Mouse (Mus musculus) ovary, postnatal 10 days (tissue): ENCODE data around the gene Smg6.
"Not testable (repeated sequence)": the region's sequence is repeated elsewhere in the genome, so short reads cannot be mapped to it uniquely, and the experiment has no call there.

Experiments
- DNase-seq: peaks from one replicate; pipeline ENCODE4 v3.0.0; 2022; ENCODE audit warnings: low spot score

The Smg6 gene

DNA sequence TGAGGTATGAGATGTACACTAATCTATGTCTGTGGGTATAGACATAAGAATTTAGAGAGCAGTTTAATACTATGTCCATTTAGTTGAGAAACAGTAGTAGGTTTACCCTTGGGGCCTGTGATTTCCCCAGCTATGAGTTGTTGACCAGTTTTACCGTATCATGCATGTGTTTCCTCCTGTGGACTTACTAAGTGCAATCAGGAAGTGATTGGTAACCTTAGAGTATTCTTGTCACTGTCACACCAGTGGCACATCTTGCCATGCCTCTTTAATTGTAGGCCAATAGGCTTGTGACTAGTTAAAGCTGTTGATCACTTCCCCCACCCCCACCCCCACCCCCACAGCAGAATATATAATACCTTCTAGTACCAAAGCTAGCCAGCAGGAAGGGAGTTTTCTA lies 70.9 kb downstream of the Smg6 start:
- no peak for DNase-seq

DNA sequence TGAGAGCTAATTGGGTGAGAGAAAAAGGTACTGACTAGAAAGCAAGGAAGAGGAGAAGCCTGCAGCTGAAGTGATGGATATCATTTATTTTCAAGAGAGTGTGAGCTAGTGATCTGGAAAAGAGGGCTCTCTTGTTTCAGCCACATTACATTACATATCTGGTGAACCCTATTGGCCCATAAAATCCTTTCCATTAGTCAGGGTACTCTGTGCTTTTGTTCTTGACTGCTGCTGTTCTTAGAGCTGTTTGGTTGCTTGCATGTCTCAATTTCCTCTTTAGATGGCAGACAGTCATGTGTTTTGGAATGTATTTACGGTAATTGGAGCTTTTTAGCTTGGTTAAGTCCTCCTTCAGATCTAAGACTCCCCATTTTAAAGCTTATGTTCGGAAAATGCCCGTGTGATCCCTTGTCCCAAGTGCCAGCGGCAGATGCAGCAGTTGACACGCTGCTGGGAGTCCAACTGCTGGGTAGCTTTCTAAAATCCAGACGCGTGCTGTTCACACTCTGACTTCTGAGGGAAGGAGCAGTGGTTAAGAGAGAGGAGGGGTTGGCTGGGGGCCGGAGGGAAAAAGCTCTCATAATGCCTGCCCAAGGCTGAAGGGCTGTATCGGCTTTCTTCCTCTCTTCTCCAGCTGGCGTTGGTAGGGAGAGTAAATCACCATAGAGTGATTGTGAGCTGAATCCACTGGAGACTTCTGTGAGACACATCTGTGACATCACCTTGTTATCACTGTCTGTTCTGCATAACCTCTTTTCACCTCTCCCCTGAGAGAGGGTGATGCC lies 75.4 kb downstream of the Smg6 start:
- DNase-seq, result no peak

DNA sequence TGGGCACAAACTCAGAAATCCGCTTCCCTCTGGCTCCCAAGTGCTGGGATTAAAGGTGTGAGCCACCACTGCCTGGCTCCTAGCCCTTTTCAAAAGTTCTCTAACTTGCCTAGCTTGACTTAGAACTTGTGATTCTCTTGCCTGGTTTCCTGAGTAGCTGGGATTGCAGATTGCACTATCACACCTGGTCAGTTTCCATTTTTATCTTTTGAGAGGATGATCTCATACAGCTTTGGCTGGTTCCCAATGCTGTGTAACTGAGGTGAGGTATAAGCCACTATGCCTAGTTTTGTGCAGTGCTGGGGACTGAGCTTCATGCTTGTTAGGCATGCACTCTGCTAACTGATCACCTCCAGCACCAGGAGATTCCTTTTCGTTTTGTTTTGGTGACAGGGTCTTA lies 82.6 kb downstream of the Smg6 start:
- no peak for DNase-seq

GRCm38 (mm10) chr11:75009537-75009936 lies 83.9 kb downstream of the Smg6 start:
- DNase-seq, result not testable (repeated sequence)

DNA sequence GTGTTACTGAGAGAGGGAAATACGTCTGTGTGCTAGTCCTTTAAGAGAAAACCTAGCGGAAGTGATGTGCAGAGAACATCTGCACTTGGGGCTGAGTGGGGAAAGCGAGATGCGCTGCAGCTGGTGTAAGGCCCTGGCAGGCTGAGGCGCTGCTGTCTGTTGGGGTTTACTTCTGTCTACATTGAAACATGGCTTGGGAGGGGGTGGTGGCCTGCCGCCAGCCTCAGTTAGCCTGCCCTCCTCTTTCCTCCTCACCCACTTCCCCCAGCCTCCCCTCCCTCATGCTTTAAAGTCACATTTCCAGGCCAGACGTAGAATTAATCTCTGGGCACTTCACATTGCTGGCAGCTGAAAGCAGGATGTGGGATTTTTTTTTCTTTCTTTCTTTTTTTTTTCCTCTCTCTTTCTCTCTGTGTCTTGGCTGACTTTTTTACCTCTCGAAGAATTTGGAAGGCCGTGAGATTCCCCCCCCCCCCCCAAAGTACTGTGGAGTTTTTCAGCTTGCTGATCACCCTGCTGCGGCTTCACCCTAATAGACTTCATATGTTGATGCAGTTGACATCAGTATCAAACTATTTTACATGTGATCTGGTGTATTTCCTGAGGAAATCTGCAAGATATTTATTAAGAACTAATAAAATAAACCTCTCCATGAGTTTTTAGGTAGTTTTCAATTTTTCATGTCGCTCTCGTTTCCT lies 87.5 kb downstream of the Smg6 start:
- peak; percentile 45 for DNase-seq

- DNase-seq, result no peak
These were observed 88.4 kb downstream of the Smg6 start for GRCm38 (mm10) chr11:75013764-75014695.

DNA sequence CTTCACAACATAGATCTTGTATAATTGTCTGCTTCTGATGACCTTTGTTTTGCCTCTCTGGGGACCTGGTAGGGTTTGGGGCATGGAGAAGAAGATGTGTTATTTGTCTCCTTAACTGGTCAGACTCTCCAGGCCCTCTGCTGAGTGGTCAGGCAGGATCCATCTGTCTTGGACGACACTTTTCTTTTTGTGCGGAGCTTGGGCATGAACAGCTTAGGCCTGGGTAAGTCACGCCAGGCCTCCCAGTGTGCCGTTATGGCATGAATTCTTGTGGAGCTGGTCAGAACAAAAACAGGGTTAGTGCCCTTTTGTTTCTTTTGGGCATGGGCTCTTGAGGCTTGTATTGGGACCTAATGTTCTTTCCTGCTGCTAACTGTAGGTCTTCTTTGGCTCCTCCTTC lies 89.2 kb downstream of the Smg6 start:
- DNase-seq, result no peak

DNA sequence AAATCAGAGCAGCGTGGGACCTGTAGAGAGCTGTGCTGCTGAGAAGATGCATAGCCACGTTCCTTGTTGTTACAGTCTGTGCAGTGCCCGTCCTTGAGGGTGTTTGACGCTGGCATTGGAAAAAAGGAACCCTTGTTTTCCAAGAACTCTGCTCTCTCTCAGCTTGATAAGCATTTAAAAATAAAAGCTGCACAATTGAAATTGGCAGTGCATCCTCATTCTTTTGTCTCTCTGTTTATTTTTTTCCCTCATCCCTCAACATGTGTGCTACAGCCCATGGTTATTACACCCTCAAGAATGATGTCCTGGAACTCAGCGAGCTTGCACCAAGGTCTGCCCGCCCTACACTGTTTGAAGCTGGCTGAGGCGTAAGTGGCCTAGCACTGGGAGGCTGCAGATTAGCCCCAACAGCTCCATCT lies 89.8 kb downstream of the Smg6 start:
- DNase-seq, result no peak

- no peak for DNase-seq
These were observed 90.8 kb downstream of the Smg6 start for GRCm38 (mm10) chr11:75016309-75016860.

DNA sequence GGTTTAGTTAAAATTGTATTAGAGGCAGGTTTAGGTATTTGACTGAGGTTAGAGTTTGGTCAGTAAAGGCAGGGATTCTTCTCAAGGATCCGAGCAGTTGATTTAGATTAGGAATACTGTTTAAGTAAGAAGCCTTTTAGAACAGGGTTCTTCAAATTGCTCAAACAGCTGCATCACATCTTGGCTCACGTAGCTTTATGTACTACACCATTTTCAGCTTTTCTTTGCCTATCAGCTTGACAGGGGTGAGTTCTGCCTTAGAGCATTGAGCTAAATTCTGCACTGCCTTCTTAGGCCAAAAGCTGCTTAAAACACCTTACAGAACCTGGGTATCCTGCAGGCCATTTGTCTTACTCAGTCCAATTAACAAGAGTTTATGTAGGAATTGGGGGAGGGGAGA lies 92.2 kb downstream of the Smg6 start:
- DNase-seq, result no peak

- DNase-seq, result no peak
These were observed 101.4 kb downstream of the Smg6 start for GRCm38 (mm10) chr11:75026977-75027376.

GRCm38 (mm10) chr11:75027616-75028015 lies 102.0 kb downstream of the Smg6 start:
- no peak for DNase-seq

GRCm38 (mm10) chr11:75031251-75031650 lies 105.6 kb downstream of the Smg6 start:
- no peak for DNase-seq

DNA sequence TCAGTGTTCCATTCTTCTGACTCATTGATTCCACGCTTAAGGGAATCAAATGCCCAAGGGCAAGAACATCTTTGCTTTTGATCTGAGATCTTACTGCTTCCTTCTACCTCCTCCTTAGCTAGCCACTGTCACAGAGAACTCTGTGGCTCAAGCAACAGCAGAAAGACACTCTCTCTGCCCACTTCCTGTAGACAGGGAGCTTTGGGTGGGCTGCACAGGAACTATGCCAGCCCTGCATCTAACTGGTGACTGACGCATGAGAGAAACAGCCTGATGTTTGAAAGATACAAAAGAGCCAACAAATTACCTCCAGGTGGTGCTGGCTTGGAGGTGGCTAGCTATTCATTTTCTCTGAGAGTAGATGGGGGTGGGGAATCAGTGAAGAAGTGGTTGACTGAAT lies 107.3 kb downstream of the Smg6 start:
- DNase-seq, result no peak

DNA sequence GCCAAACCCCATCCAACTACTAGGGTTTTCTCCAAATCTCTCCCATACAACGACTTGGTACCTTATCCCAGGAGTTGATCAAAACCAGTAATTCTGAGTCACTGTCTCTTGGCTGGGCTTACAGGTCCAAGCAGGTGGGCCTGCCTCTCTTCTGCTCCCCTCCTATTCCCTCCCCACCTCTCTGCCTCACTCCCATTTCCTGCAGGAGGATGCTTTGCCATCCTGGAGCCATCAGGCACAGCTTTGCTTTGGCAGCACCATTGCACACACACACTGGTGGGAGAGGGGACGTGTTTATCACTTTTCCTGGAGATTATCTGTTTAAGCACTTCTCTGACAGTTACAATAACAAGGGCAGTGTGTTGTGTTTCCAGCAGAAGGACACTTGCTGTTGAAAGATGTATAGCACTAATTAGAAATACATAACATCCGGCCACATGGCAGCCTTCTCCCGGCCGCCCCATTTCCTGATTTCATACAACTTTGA lies 108.0 kb downstream of the Smg6 start:
- DNase-seq, result no peak

GRCm38 (mm10) chr11:75034104-75034503 lies 108.5 kb downstream of the Smg6 start:
- no peak for DNase-seq

GRCm38 (mm10) chr11:75044333-75044732 lies 118.7 kb downstream of the Smg6 start:
- DNase-seq, result no peak

- no peak for DNase-seq
These were observed 120.2 kb downstream of the Smg6 start for GRCm38 (mm10) chr11:75045822-75046221.

GRCm38 (mm10) chr11:75046638-75047037 lies 121.0 kb downstream of the Smg6 start:
- DNase-seq, result no peak

DNA sequence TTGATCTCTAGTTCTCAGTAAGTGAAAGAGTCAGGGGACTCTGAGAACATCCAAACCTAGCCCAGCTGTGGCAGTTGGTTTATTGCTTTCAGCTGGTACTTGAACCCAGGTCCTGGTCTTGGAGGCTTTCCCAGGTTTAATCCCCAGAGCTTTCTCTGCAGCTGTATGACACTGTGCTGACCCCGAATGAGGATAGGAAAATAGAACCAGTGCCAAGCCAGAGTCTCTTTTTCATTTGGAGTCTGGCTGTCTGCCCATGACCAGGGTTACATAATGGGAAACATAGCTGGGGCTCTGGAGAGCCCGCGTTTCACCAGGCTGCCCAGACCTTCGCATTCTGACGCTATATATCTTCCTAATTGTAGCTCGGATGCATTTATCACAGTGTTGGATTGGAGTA lies 121.4 kb downstream of the Smg6 start:
- peak; percentile 69 for DNase-seq

DNA sequence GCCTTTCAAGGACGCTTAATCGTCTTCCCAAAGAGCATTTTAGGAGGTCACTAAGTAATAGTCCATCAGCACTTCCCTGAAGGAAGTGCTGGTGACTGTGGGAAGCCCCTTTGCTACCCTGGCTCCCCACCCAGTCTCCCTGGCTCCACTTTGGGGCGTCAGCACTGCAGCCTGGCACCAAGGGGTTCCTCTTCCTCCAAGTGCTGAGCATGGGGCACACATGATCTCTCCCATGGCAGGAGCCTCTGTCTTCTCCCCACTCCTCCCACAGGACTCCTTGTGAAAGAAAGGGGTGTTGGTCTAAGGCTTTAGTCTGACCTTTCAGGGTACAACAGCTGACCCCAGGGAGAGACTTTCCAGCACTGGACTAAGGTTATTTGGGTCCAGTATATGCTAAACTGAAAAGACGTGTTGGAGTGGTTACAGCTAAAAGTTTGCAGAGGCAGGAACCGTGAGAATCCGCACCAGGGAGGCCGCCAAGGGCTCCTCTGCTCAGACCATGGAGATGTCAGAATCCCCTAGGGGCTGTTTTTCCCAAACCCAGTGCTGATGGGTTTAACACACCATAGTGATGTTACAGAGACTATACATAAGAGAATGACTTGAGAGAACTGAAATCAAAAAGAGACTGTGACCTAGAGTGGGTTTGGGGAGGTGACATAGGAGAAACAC lies 122.2 kb downstream of the Smg6 start:
- no peak for DNase-seq
